Mouse (Mus musculus) gastrocnemius, postnatal 14 days (tissue): ENCODE data around the gene Sbk1. TPM values are rescaled to one million over a fixed set of nuclear protein-coding genes. Genes with fewer than 3 reads are reported as not detected.
"Not testable (repeated sequence)": the region's sequence is repeated elsewhere in the genome, so short reads cannot be mapped to it uniquely, and the experiment has no call there.

Source experiments
- DNase-seq: peaks from one replicate; pipeline ENCODE4 v3.0.0; 2021; ENCODE audit warnings: mixed read lengths
- intact Hi-C: fragments of 180-260 bp; cut with DNase I; formaldehyde crosslinking; loops from one replicate; pipeline ENCODE4 v1.15.1; 2025; ENCODE audit warnings: low total_unique reads
- total RNA-seq, 2 experiments: library from RNA; stranded (reverse); gene quantifications; 2 replicates each; pipeline ENCODE4 v1.2.3; 2021

Sbk1 gene
- total RNA-seq, 2 experiments from 2014 or later, result 22.4 to 35.2 TPM

DNA sequence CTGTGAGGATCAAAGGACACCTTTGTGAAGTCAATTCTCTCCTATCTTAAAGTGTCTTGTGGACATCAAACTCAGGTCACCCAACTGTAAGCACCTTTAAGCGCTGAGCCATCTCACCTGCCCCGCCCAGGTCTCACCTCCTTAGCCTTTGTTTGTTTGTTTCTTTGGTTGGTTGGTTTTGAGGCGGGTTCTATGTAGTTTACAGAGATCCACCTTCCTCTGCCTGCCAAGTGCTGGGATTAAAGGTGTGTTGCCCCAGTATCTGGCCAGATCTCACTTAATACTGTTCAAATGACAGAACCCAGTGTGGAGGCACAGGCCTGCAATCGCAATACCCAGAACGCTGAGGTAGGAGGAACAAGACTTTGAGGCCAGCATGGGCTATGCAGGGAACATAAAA lies 11.6 kb downstream of the Sbk1 start:
- DNase-seq, result no peak
- intact Hi-C loops, result no loop called here

GRCm38 (mm10) chr7:126284441-126284840 lies 12.0 kb downstream of the Sbk1 start:
- DNase-seq, result no peak
- intact Hi-C loops, result no loop called here

- no peak for DNase-seq
- intact Hi-C loops, result no loop called here
These were observed 12.4 kb downstream of the Sbk1 start for GRCm38 (mm10) chr7:126284865-126285264.

DNA sequence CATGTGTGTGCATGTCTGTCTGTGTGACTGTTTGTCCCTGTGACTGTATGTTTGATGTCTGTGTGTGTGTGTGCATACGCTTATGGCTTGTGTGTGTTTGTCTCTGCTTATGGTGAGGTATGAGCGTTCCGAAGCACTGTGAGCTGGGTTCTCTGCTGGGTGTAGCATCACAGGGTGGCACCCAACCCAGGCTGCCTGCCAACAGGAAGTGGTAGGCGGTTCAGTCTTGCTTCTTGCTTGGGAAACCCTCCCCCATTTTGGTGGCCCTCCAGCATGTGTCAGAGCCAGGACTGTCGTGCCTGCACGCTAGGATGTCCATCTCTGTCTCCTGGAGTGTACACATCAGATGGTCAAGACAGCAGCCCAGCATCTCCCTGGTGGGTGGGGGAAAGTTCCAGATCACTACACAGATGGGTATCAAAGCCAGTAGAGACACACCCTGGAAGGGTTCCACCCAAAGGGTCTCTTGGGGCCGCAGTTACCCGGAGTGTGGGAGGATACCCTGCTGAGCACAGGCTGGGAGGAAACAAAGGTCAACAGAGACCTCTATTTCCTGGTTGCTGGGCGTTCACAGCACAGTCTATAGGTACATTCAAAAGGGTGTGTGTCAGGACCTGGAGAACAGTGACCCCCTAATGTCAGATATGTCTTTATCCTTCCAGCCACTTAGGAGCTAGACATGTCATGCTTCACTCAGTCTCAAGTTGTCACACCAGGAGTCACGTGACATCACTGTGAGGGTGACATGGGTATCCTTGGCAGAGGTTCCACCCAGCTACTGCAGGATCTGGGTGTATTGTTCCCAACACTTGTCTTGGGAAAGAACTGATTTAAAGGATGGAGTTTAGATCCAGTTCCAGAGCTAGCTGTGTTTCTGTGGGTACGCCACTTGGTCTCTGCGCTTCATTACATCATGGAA lies 13.1 kb downstream of the Sbk1 start:
- peak; percentile 60 for DNase-seq
- intact Hi-C loops, result no loop called here

DNA sequence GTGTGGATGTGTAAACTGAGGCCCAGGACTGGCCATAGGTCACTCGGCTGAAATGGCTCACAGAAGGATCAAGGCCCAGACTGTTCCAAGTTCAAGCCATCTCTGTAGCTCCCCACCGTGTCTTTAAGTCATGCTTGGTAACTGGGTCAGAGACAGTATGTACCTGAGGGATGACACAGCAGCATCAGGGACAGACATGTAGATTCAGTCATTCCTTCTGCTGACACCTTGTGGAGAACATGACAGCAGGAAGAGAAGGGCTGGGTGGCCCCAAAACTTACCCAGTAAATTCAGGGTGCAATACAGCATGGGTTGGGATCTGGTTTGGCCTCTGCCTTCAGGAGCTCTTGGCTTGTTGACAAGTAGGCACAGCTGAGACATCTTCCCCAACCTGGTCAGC lies 13.9 kb downstream of the Sbk1 start:
- DNase-seq, result no peak
- intact Hi-C loops, result no loop called here

DNA sequence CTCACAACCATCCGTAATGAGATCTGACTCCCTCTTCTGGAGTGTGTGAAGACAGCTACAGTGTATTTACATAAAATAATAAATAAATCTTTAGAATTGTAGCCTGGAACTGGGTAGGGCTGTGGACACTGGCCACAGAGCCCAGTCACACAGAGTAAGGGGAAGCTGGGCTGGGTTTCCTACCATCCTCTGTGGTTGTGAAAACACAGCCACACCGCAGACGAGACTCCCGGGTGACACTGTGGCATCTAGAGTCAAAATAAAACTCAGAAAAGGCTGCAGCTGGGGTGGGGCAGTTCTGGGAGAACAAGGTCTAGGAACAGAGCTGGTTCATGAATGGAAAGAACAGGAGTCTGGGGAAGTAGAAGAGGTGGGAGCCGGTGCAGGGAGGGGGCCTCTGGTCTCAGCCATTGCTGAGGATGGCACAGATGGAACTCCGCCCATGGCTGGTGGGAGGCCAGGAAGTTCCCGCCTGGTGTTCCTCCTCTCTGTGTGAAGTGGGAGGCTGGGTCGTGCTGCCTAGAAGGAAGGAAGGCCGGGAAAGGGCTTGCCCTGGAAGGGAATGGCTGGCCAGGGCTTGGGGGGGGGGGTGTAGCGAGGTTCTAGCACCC lies 15.2 kb downstream of the Sbk1 start:
- intact Hi-C loops, result no loop called here
- no peak for DNase-seq

GRCm38 (mm10) chr7:126288104-126288497 lies 15.7 kb downstream of the Sbk1 start:
- DNase-seq, result no peak
- intact Hi-C loops, result no loop called here

- intact Hi-C loops, result no loop called here
- no peak for DNase-seq
These were observed 16.2 kb downstream of the Sbk1 start for GRCm38 (mm10) chr7:126288571-126289091.

DNA sequence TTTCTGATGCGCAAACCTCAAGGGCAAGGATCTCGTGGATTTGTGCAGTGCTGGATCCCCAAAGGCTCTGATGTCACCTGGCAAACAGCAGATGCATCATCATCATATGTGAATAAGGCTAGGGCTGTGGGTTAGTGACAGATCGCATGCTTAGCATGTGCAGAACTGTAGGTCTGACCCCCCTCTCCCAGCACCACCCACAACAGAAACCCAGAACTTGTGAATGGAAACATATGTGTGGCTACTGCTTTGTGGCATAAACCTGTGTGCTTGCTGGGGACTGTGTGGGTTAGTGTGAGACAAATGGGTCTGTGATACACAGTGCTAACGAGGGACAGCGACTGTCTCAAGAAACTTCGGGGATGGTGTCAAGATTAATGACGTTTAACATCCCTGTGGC lies 17.0 kb downstream of the Sbk1 start:
- no peak for DNase-seq
- intact Hi-C loops, result no loop called here

- DNase-seq, result no peak
- intact Hi-C loops, result no loop called here
These were observed 17.5 kb downstream of the Sbk1 start for GRCm38 (mm10) chr7:126289956-126290355.

GRCm38 (mm10) chr7:126291681-126292545 lies 19.5 kb downstream of the Sbk1 start:
- intact Hi-C loops, result no loop called here

GRCm38 (mm10) chr7:126293091-126293490 lies 20.7 kb downstream of the Sbk1 start:
- intact Hi-C loops, result no loop called here
- no peak for DNase-seq

More at GRCm38 (mm10) chr7:126291681-126292545, 19.5 kb downstream of the Sbk1 start:
- DNase-seq, result no peak

DNA sequence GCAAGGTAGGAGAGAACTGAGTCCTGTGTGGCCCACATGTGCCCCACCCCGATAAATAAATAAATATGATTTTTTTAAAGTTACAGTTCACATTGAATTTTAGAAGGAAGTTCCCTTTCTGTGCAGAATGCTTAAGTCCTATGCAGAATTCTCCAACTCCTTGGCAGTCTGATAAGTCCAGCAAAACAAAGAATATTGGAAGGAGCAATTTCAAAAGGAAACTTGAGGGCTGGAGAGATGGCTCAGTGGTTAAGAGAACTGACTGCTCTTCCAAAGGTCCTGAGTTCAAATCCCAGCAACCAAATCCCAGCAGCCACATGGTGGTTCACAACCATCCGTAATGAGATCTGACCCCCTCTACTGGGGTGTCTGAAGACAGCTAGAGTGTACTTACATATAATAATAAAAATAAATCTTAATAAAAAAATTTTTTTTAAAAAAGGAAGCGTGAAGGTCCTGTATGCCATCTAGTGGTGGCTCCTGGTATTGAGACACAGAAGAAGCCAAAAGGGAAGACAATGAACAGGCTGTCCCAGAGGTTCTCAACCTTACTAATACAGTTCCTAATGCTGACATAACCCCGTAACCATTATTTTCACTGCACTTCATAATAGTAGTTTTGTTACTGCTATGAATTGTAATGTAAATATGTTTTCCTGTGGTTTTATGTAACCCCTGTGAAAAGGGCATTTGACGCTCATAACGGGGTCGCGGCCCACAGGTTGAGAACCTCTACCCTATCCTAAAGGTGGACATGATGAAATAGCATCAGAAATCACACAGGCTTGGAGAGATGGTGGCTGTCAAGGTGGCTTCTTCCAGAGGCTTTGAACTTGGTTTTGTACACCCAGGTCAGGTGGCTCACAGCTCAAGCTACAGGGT lies 25.4 kb downstream of the Sbk1 start:
- intact Hi-C loops, result loop anchor here (2.0 kb wide), 1 partner anchor 35 kb away; no protein-coding TSS in a partner anchor
- no peak for DNase-seq

DNA sequence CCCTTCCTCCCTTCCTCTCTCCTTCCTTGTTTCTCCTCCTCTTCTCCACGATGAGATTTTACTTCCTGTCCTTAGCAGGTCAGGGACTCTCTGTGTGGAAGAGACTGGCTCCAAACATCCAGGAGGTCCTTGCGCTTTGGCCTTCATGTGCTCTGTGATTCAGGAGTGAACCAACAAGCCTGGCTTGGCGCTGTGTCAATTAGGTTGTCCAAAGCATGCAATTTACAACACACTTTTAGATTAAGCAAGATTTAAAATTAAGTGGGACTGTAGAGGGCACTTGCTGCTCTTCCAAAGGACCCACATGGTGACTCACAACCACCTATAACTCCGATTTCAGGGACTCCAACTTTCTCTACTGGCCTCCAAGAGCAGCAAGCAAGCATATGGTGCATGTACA lies 26.4 kb downstream of the Sbk1 start:
- DNase-seq, result no peak
- intact Hi-C loops, result no loop called here

- intact Hi-C loops, DNase-seq: not testable (repeated sequence)
These were observed 29.4 kb downstream of the Sbk1 start for GRCm38 (mm10) chr7:126301831-126302230.

GRCm38 (mm10) chr7:126311822-126312221 lies 39.4 kb downstream of the Sbk1 start:
- no peak for DNase-seq
- intact Hi-C loops, result no loop called here

- intact Hi-C loops, result no loop called here
- DNase-seq, result no peak
These were observed 40.9 kb downstream of the Sbk1 start for GRCm38 (mm10) chr7:126313309-126313708.

GRCm38 (mm10) chr7:126314273-126314672 lies 41.9 kb downstream of the Sbk1 start:
- DNase-seq, result no peak
- intact Hi-C loops, result no loop called here

DNA sequence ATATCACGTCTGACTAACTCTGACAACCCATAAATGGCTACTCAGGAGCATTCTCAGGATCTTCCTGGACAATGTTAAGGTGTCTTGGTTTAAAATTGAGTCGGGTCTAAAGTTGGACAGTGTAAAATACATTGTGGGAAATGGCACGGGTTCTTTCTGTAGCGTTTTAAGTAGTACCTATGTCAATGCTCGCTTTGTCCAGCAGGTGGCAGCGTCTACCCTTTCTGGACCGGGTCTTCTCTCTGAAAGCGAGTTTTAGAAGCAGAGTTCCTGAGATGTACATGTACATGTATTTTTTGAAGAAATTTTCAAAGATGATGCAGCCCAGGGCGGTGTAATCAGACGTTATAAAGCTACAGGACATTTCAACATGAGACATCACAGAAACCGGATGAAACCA lies 51.3 kb downstream of the Sbk1 start:
- peak; percentile 71 for DNase-seq
- intact Hi-C loops, result no loop called here
